Mouse (Mus musculus) monocyte, adult 59 days (primary cell): ENCODE results near the gene Gm14325. TPM values are rescaled to one million over a fixed set of nuclear protein-coding genes. Genes with fewer than 3 reads are reported as not detected.

Source experiments
- total RNA-seq, 2 experiments: library from RNA; stranded (reverse); gene quantifications; one replicate each; pipeline ENCODE4 v1.2.4; 2023

Gm14325 gene
- 10 to 100 TPM in 1 of 2 experiments, 1 to 10 TPM in 1; 6.3 to 11.3 TPM for total RNA-seq

DNA sequence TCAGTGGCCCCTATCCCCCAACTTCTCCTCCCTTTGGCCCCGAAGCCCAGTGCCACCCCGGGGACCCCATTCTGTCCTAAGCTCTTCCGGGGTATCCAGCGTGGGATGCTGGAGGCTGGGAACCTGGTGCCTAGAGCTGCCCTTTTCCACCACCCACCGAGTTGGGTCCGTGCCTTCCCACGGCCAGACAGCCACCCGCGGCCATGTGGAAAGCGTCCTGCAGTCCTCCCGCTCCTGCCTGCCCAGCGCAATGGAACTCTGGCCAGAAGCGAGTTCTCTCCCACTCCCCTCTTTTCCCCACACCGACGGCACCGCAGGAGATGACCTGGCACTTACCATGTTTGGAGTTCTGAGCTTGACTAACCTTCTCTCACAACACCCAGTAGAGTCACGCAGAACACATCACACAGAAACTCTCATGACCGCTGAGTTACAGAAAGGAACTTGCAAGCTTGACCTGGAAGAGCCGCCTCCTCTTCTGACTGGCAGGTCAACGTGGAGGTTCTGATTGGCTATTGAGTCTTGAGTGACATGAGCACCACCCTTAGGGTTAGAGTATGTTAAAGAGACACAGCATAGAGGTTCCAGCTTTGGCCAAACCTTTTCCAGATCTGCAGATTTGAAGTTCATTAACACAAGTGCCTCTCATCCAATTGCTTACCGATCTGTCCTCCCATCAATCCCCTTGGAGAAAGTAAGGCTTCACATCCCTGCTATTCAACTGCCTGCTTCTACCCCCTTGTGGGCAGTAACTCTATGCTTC, at the start of gene Gm14325:
Gene Gm14325 (minus strand): TSS at position 436 of the 763 bp plus-strand sequence.

Other genes starting within 250 kb of the Gm14325 start
- gene Gm14322, start 81.0 kb downstream of the Gm14325 start, total RNA-seq = 1 to 10 TPM; 4.4 to 7.0 TPM
- 1 to 10 TPM in 1 of 2 experiments, not detected in 1; 1.7 TPM for gene Gm14327, start 56.8 kb upstream of the Gm14325 start, total RNA-seq
- gene Zfp972, start 85.3 kb upstream of the Gm14325 start, total RNA-seq = not detected
- gene Gm14326, start 117.0 kb upstream of the Gm14325 start, total RNA-seq = 10 to 100 TPM; 16.6 to 19.6 TPM
- 10 to 100 TPM; 50.7 to 57.5 TPM for gene Zfp971, start 182.9 kb upstream of the Gm14325 start, total RNA-seq
- 1 to 10 TPM; 7.2 to 7.5 TPM for gene Zfp931, start 238.1 kb upstream of the Gm14325 start, total RNA-seq